Mouse (Mus musculus) embryonic facial prominence, embryonic 13.5 days (tissue): ENCODE measurements around the gene Abcf3. TPM values are rescaled to one million over a fixed set of nuclear protein-coding genes. Genes with fewer than 3 reads are reported as not detected.
A peak's percentile ranks its signal among the peaks of the same experiment; 100 is the strongest.

Experiments used
- ATAC-seq: fragments of 200-750 bp; cut with Nextera tagmentation; 2 replicates; pipeline ENCODE4 v1.8.0; 2017; ENCODE audit warnings: low read depth; ENCODE audit not compliant: insufficient number of reproducible peaks, insufficient read depth, low FRiP score, low TSS enrichment
- H3K27ac ChIP-seq: fragments of 300-500 bp; sonication (generic); 2 replicates; pipeline ENCODE4 v1.5.1; 2015; ENCODE audit warnings: moderate library complexity, mild to moderate bottlenecking, inconsistent platforms
- H3K27me3 ChIP-seq: fragments of 300-500 bp; sonication (generic); 2 replicates; pipeline ENCODE4 v1.6.1; 2015; ENCODE audit warnings: mild to moderate bottlenecking, inconsistent platforms
- H3K36me3 ChIP-seq: fragments of 300-500 bp; sonication (generic); 2 replicates; pipeline ENCODE4 v1.6.1; 2015; ENCODE audit warnings: mild to moderate bottlenecking, inconsistent platforms
- H3K4me1 ChIP-seq: fragments of 300-500 bp; sonication (generic); 2 replicates; pipeline ENCODE4 v1.6.1; 2015; ENCODE audit warnings: inconsistent platforms
- H3K4me2 ChIP-seq: fragments of 300-500 bp; sonication (generic); 2 replicates; pipeline ENCODE4 v1.6.1; 2015; ENCODE audit warnings: moderate library complexity, mild to moderate bottlenecking, inconsistent platforms
- H3K4me3 ChIP-seq: fragments of 300-500 bp; sonication (generic); 2 replicates; pipeline ENCODE4 v1.5.1; 2015; ENCODE audit warnings: mild to moderate bottlenecking, inconsistent platforms
- H3K9ac ChIP-seq: fragments of 300-500 bp; sonication (generic); 2 replicates; pipeline ENCODE4 v1.6.1; 2015; ENCODE audit warnings: mild to moderate bottlenecking, inconsistent platforms
- H3K9me3 ChIP-seq: fragments of 300-500 bp; sonication (generic); 2 replicates; pipeline ENCODE4 v1.6.1; 2016; ENCODE audit warnings: inconsistent platforms
- WGBS: fragments of 180-500 bp; shearing (Covaris S2); methylation state at CpG from one replicate; pipeline ENCODE4 v1.1.7; 2015; ENCODE audit warnings: mixed read lengths; 5-methylcytosine and 5-hydroxymethylcytosine counted together
- polyA plus RNA-seq: library from polyadenylated mRNA; unstranded; fragments of >200 nt; fragmentation: Nextera tagmentation; extraction: Ambion mirVana; gene quantifications from 2 replicates; pipeline ENCODE4 v1.2.1, GENCODE M21; 2015

Gene Abcf3
- polyA plus RNA-seq, 1 experiment from 2014 or later = 77.4 TPM

DNA sequence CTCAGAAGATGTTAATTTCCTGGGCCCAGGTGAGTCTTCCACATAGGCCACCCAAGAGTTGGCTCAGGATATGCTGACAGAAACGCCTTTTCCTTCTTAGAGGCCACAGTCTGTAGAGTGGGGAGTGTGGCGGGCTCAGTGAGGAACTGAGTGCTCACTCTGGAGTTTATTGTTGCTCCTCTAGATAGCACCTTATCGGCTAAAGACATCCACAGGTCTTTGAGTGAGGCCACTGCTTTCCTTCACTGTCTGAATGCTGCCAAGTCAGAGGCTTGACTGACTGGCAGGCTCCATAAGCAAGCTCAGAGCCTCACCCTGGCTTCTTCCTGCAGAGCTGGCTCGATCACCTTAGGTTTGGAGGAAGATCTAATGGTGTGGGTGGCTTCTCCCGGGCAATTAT is 19.6 kb upstream of the Abcf3 start:
- Histone ChIP-seq H3K4me3 (no peak overlapping the region), H3K27ac (no peak overlapping the region), H3K4me1 (no peaks in the 10 kb centered on the region), H3K9ac (no peak overlapping the region), H3K4me2 (no peak overlapping the region), H3K9me3 (no peaks in the 10 kb centered on the region), H3K36me3 (peaks cover 97% of the 10 kb centered on the region), H3K27me3 (no peaks in the 10 kb centered on the region)
- no peak for ATAC-seq
- 90% methylated on average over 5 of the region's 5 CpGs for WGBS

DNA sequence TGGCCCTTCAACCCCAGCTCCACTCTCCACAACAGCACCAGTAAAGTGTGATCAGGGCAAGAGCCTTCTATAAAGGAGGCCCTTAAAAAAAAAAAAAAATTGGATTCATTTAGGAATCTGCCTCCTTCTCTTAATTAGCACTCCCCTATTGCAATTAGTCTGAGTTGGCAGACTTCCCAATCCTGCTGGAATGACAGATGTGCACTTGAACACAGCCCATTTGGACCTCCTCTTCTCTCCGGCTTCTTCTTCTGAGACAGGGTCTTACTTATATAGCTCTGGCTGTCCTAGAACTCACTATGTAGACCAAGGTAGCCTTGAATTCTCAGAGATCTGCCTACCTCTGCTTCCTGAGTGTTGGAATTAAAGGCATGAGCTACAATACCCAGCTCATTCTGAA is 19.0 kb upstream of the Abcf3 start:
- H3K27me3 ChIP-seq = no peaks in the 10 kb centered on the region
- H3K27ac ChIP-seq = no peak overlapping the region
- H3K36me3 ChIP-seq = peaks cover 91% of the 10 kb centered on the region
- H3K4me1 ChIP-seq = no peaks in the 10 kb centered on the region
- no peak overlapping the region for H3K9ac ChIP-seq
- no peak for ATAC-seq
- no peak overlapping the region for H3K4me2 ChIP-seq
- WGBS = 82% methylated on average over 1 of the region's 1 CpGs
- no peak overlapping the region for H3K4me3 ChIP-seq
- no peaks in the 10 kb centered on the region for H3K9me3 ChIP-seq

DNA sequence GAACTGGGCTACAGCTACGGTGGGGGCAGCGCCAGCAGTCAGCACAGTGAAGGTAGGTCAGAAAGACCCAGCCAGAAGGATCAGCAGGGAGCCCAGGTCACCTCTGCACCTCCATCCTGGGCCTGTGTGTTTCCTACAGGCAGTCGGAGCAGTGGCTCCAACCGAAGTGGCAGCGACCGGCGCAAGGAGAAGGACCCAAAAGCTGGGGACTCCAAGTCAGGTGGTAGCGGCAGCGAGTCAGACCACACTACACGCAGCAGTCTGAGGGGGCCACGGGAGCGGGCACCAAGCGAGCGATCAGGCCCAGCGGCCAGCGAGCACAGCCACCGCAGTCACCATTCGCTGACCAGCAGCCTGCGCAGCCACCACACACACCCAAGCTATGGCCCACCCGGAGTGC is 17.4 kb upstream of the Abcf3 start:
- no peak for ATAC-seq
- Histone ChIP-seq H3K36me3 (peaks cover 76% of the 10 kb centered on the region), H3K27ac (no peak overlapping the region), H3K4me2 (no peak overlapping the region), H3K4me3 (no peak overlapping the region), H3K9ac (no peak overlapping the region), H3K27me3 (no peaks in the 10 kb centered on the region), H3K4me1 (no peaks in the 10 kb centered on the region; the same call in 1 of the 2 replicates), H3K9me3 (no peaks in the 10 kb centered on the region)
- WGBS = 95% methylated on average over 20 of the region's 20 CpGs

DNA sequence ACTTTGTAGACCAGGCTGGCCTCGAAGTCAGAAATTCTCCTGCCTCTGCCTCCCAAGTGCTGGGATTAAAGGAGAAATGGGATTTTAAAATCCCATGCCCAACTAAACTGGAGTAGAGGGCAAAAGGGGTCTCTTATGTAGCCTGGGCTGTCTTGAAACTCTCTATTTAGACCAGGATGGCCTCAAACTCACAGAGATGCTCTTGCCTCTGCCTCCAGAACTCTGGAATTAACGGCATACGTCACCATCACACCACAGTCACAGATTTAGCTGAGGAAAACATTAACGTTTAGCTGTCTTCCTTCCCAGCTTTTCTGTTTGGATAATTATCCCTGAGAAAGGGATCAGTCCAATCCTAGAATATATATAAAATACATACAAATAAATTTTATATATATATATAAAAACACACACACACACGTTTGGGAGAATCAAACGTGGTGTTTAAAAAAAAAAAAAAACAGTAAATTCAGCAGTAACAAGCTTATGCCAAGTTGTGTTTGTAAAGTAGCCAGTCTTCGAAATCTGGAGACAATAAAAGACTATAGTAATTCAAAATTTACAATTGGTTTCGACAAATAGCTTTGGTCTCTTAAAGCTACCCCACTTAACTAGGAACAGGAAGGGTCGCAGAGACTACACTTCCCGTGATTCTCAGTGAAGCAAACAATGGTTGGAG is 13.6 kb upstream of the Abcf3 start:
- peaks cover 56% of the 10 kb centered on the region for H3K36me3 ChIP-seq
- H3K27me3 ChIP-seq = no peaks in the 10 kb centered on the region
- WGBS = 43% methylated on average over 10 of the region's 10 CpGs
- ATAC-seq = no peak
- H3K27ac ChIP-seq = no peak overlapping the region
- H3K9ac ChIP-seq = no peak overlapping the region
- no peaks in the 10 kb centered on the region for H3K9me3 ChIP-seq
- H3K4me1 ChIP-seq = peaks cover 22% of the 10 kb centered on the region
- no peak overlapping the region for H3K4me3 ChIP-seq
- peak overlapping the region; percentile 19; the same call in 1 of the 2 replicates for H3K4me2 ChIP-seq

DNA sequence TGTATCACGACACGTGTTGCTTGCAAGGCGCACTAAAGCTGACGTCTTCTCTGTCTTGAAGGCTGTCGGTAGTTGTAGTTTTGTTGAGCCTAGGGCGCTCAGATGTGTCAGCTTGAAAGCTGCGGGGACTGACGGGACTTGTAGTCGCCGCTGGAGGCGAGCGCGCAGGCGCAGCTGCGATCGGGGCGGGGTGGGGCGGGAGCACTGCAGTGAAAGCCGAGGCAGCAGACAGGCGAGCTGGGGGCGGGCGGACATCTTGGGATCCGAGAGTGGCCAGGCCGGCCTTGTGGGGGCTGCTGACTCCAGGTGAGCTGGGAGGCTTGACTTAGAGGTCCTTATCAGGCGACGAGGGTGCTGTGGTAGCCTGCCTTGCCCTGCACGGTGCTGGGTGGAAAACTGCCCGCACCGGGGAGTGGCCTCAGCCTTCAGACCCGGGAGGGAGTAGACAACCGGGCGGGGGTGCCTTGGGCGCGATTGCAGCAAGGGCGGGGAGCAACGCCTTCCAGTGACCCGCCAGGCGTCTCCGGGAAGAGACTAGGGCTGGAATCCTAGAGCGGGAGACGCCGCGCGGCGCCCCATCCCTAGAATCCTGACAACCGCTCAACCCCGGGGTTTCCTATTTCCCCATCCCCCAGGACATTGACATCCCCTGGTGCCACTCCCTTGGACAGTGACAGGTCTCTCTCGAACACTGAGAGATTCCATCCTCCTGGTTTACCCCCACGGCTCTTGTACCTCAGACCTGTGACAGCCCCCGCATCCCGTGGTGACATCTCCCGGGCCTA is 12.9 kb upstream of the Abcf3 start, which contains the start of gene Ap2m1:
Gene Ap2m1, plus strand, starts transcription at position 183 of the 785 bp plus-strand sequence.
- WGBS = under 1% methylated on average over 50 of the region's 52 CpGs
- no peaks in the 10 kb centered on the region for H3K27me3 ChIP-seq
- peaks cover 56% of the 10 kb centered on the region for H3K36me3 ChIP-seq
- H3K4me1 ChIP-seq = peaks cover 22% of the 10 kb centered on the region
- H3K4me2 ChIP-seq = peak within 1 kb of the TSS; percentile 64
- peak within 1 kb of the TSS; percentile 93 for H3K4me3 ChIP-seq
- peak within 1 kb of the TSS; percentile 68 for H3K27ac ChIP-seq
- peak within 1 kb of the TSS; percentile 98 for H3K9ac ChIP-seq
- H3K9me3 ChIP-seq = no peaks in the 10 kb centered on the region
- ATAC-seq = peak; percentile 97

DNA sequence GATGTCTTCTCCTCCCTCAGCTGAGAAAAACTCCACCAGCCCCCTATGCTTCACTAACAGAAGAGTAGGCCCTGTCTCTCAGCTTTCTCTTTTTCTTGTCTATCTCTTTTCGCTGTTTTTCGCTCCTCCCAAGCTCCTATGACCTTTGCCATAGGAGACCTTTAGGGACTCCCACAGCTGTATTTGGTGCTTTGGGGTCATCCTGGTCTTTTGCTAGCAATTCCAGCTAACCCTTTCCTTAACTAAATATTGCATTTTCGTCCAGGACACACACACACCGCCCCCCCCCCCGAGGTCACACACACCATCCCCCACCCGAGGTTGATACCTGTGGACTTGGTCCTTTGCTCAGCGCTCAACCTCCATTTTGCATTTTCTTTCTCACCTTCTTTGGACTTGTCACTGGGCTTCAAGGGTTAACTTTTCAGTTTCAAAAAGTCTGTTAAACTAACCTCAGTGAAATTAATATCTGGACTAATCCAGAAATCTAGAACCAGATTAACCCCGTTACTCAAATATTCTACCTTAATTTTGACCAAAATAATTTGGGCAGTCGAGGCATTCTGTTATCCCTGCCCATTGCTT is 12.2 kb upstream of the Abcf3 start:
- no peaks in the 10 kb centered on the region for H3K9me3 ChIP-seq
- 21% methylated on average over 9 of the region's 9 CpGs for WGBS
- H3K4me2 ChIP-seq = peak overlapping the region; percentile 64
- H3K4me3 ChIP-seq = peak overlapping the region; percentile 93
- H3K36me3 ChIP-seq = peaks cover 56% of the 10 kb centered on the region
- no peak for ATAC-seq
- peak overlapping the region; percentile 68 for H3K27ac ChIP-seq
- H3K4me1 ChIP-seq = peaks cover 22% of the 10 kb centered on the region
- peak overlapping the region; percentile 98 for H3K9ac ChIP-seq
- H3K27me3 ChIP-seq = no peaks in the 10 kb centered on the region

DNA sequence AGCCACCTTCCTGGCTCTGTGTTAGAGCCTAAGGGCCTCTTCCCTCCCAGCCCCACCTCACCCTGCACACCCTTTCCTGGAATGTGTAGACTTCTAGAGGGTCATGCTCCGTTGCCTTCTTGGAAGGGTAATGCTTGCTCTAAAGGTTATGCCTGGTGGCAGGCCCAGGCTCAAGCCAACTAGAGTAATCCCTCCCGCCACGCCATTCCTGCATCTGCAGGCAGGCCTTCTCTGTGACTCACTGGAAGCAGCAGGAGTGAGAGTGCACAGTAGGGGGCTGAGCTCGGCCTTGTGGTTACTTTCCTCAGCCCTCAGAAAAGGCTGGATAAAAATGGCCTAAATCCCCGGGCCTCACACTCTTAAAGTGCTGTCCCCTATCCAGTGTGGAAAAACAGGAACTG is 11.3 kb upstream of the Abcf3 start:
- no peak for ATAC-seq
- H3K9me3 ChIP-seq = no peaks in the 10 kb centered on the region
- H3K27me3 ChIP-seq = no peaks in the 10 kb centered on the region
- H3K9ac ChIP-seq = peak overlapping the region; percentile 98
- peaks cover 22% of the 10 kb centered on the region for H3K4me1 ChIP-seq
- peak overlapping the region; percentile 64 for H3K4me2 ChIP-seq
- WGBS = 28% methylated on average over 5 of the region's 5 CpGs
- peaks cover 56% of the 10 kb centered on the region for H3K36me3 ChIP-seq
- H3K4me3 ChIP-seq = peak overlapping the region; percentile 93
- H3K27ac ChIP-seq = peak overlapping the region; percentile 33; the same call in 1 of the 2 replicates

DNA sequence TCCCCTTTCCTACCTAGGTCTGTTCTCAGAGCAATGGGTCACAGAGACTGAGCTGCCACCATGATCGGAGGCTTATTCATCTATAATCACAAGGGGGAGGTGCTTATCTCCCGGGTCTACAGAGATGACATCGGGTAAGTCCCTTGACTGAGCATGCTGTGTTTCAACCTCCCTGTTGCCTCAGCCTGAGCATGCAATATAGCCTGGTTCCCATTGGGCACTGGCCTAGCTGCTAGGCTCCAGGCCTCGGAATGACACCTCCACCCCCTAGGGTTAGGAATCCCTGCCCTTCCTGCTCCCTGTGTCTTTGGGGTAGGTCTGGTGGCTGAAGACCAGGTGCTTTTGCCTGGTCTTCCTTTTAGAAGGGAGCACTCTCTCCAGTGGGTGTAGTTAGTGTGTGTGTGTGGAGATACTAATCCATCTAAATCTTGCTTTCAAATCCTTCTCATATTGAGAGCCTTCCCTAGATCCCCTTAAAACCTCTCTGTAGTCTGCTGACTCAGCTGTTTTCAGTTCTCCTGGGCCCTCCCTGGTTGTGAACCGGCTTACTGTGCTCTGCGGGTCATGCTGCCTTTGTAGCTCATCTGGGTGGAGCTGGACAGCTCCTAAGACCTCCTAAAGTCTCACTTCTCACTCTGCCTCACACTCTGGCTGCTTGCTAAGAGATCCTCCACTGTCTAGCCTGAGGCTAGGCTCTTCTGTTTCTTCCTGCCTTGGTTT is 10.6 kb upstream of the Abcf3 start:
- Histone ChIP-seq H3K9me3 (no peaks in the 10 kb centered on the region), H3K4me1 (peaks cover 22% of the 10 kb centered on the region), H3K4me2 (peak overlapping the region; percentile 64), H3K4me3 (peak overlapping the region; percentile 93), H3K36me3 (peaks cover 57% of the 10 kb centered on the region), H3K9ac (peak overlapping the region; percentile 98), H3K27me3 (no peaks in the 10 kb centered on the region), H3K27ac (no peak overlapping the region)
- 38% methylated on average over 6 of the region's 6 CpGs for WGBS
- no peak for ATAC-seq

DNA sequence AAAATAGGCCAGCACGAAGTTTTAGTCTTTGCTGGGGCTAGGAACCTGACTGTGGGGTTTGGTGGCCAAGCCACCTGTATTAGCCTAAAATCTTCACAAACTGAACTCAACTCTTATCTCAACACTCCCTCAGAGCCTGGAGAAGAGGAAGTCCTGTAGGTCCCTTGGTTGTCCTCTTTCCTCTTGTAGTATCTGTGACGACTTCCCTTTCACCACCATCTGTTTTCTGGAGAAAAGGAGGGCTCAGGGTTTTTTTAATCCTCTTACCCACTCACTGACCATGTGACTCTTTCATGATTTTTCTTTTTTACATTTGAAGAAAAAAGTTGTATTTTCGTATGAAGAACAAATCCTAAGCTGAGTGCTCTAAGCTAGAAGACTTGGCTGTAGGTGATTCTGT is 8.7 kb upstream of the Abcf3 start:
- no peak overlapping the region for H3K4me2 ChIP-seq
- H3K9me3 ChIP-seq = no peaks in the 10 kb centered on the region
- H3K36me3 ChIP-seq = peaks cover 63% of the 10 kb centered on the region
- no peaks in the 10 kb centered on the region for H3K27me3 ChIP-seq
- H3K4me3 ChIP-seq = no peak overlapping the region
- WGBS = 78% methylated on average over 3 of the region's 3 CpGs
- H3K27ac ChIP-seq = no peak overlapping the region
- H3K9ac ChIP-seq = no peak overlapping the region
- peaks cover 22% of the 10 kb centered on the region for H3K4me1 ChIP-seq
- no peak for ATAC-seq

DNA sequence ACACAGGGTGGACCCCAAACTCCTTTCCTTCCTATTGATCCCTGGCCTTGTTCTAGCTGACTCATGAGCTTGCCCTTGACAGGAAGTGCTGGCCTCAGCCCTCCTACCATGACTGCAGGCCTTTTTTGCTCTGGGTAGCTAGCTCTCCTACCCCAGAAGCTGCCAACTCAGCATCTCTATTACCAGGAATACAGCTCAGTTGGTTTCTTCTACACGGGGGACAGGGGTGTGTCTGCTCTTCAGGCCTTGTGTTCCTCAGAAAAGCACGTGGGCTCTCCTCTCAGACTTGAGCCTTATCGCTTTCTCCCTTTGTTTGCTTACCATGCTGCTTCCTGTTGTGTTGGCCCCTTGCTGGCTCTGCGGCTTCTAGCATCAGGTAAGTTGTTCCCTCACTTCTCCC is 7.9 kb upstream of the Abcf3 start:
- no peak for ATAC-seq
- 88% methylated on average over 4 of the region's 4 CpGs for WGBS
- Histone ChIP-seq H3K27ac (no peak overlapping the region), H3K36me3 (peaks cover 71% of the 10 kb centered on the region), H3K4me3 (no peak overlapping the region), H3K4me1 (peaks cover 22% of the 10 kb centered on the region), H3K4me2 (no peak overlapping the region), H3K9me3 (no peaks in the 10 kb centered on the region), H3K9ac (no peak overlapping the region), H3K27me3 (no peaks in the 10 kb centered on the region)

DNA sequence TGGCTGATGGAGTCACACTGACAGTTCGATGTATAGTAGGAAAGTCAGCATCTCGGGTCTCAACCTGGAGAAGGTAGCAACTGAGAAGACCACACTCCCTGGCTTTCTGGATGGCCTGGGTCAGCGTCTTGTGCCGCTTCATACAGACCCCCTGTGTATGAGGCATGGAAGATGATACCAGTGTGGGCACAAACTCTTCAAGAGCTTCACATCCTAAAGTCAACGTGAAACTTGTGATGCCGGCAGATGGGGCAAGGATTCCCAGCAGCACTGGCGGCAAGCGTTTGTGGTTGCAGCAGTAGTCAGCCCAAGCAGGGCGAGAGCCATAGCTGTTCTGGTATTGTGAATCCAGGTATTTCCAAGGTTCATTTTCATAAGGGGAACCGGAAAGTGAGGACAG is 2.7 kb upstream of the Abcf3 start:
- H3K27ac ChIP-seq = no peak overlapping the region
- 91% methylated on average over 10 of the region's 10 CpGs for WGBS
- H3K4me1 ChIP-seq = peaks cover 18% of the 10 kb centered on the region
- H3K9ac ChIP-seq = no peak overlapping the region
- no peak overlapping the region for H3K4me2 ChIP-seq
- no peaks in the 10 kb centered on the region for H3K9me3 ChIP-seq
- no peak for ATAC-seq
- no peak overlapping the region for H3K4me3 ChIP-seq
- H3K27me3 ChIP-seq = no peaks in the 10 kb centered on the region
- H3K36me3 ChIP-seq = peaks cover 61% of the 10 kb centered on the region
